Mouse (Mus musculus) lung, embryonic 14.5 days (tissue): Measurements from ENCODE around the gene Slc17a4. TPM values are rescaled to one million over a fixed set of nuclear protein-coding genes. Genes with fewer than 3 reads are reported as not detected.

Source experiments
- ATAC-seq: fragments of 200-750 bp; cut with Nextera tagmentation; 2 replicates; pipeline ENCODE4 v1.8.0; 2017; ENCODE audit warnings: mild to moderate bottlenecking, moderate TSS enrichment, moderate library complexity; ENCODE audit not compliant: insufficient read depth
- DNase-seq: peaks from one replicate; pipeline ENCODE4 v3.0.0-alpha.2; 2015
- H3K27ac ChIP-seq: fragments of 300-500 bp; sonication (generic); 2 replicates; pipeline ENCODE4 v1.5.1; 2014; ENCODE audit warnings: low read depth, mild to moderate bottlenecking, moderate library complexity
- H3K27me3 ChIP-seq: fragments of 300-500 bp; sonication (generic); 2 replicates; pipeline ENCODE4 v1.6.1; 2014; ENCODE audit warnings: low read length, control low read depth; ENCODE audit not compliant: insufficient read depth
- H3K36me3 ChIP-seq: fragments of 300-500 bp; sonication (generic); 2 replicates; pipeline ENCODE4 v1.6.1; 2014; ENCODE audit warnings: control low read depth; ENCODE audit not compliant: insufficient read depth
- H3K4me1 ChIP-seq: fragments of 300-500 bp; sonication (generic); 2 replicates; pipeline ENCODE4 v1.6.1; 2014; ENCODE audit warnings: antibody characterized with exemption, control low read depth; ENCODE audit not compliant: insufficient read depth
- H3K4me2 ChIP-seq: fragments of 300-500 bp; sonication (generic); 2 replicates; pipeline ENCODE4 v1.6.1; 2014; ENCODE audit warnings: mild to moderate bottlenecking
- H3K4me3 ChIP-seq: fragments of 300-500 bp; sonication (generic); 2 replicates; pipeline ENCODE4 v1.5.1; 2014; ENCODE audit warnings: low read depth, low read length
- H3K9ac ChIP-seq: fragments of 300-500 bp; sonication (generic); 2 replicates; pipeline ENCODE4 v1.6.1; 2014
- H3K9me3 ChIP-seq: fragments of 300-500 bp; sonication (generic); 2 replicates; pipeline ENCODE4 v1.6.1; 2016; ENCODE audit warnings: low read depth, low read length, control low read depth
- CTCF ChIP-seq: IDR thresholded peaks from 2 replicates; pipeline ENCODE4 v1.5.1; 2016; ENCODE audit warnings: antibody characterized with exemption, low read depth
- WGBS: fragments of 180-500 bp; shearing (Covaris S2); extraction: QIAGEN DNeasy Blood & Tissue Kit; methylation state at CpG from one replicate; pipeline ENCODE4 v1.1.7; 2014; 5-methylcytosine and 5-hydroxymethylcytosine counted together
- polyA plus RNA-seq: library from polyadenylated mRNA; unstranded; fragments of >200 nt; fragmentation: Nextera tagmentation; extraction: Ambion mirVana; gene quantifications from 2 replicates; pipeline ENCODE4 v1.2.1, GENCODE M21; 2014

Slc17a4 gene
- polyA plus RNA-seq, 1 experiment from 2014 or later = not detected

- Histone ChIP-seq H3K36me3 (no peaks in the 10 kb centered on the region), H3K27ac (no peak overlapping the region), H3K9ac (no peak overlapping the region), H3K4me3 (no peak overlapping the region), H3K27me3 (no peaks in the 10 kb centered on the region), H3K4me2 (no peak overlapping the region), H3K9me3 (no peaks in the 10 kb centered on the region), H3K4me1 (peaks cover 7% of the 10 kb centered on the region; the same call in 1 of the 2 replicates)
- no peak for ATAC-seq
- TF ChIP-seq CTCF = no peak
- no peak for DNase-seq
- 52% methylated on average over 3 of the region's 3 CpGs for WGBS
These were observed 44.8 kb downstream of the Slc17a4 start for GRCm38 (mm10) chr13:23869996-23870395.

DNA sequence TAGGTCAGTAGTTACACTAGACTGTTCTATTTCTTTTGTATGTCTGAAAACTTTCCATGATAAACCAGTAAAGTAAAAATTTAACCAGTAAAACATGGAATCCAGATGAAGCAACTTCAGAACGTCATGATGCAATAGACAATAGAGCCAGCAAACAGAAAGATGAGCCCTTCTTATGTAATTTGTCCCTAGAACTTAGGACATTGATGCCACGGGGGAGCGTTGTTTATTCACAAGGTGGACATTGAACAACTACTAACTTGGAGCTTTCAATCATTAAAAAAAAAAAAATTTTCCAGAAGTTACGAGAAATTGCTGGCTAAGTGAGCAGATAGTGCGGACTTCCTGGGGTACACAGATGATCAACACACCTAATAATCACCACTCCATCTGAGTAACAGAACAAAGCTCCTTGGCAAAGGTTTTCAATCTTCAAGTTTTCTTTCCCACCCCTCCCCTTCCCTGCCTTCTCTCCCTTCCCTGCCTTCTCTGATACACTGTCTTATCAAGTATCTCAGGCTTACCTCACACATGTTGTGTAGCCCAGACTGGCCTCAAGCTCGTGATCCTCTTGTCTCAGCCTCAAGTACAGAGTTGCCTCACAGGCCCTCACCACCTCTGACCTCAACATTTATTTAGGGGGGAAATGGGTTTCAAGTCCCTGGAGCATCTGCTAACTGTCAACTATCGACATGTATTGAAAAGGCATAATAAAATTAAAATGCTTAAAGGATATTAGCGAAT is 45.8 kb downstream of the Slc17a4 start:
- Histone ChIP-seq H3K4me2 (no peak overlapping the region), H3K27me3 (no peaks in the 10 kb centered on the region), H3K36me3 (no peaks in the 10 kb centered on the region), H3K4me1 (peaks cover 7% of the 10 kb centered on the region; the same call in 1 of the 2 replicates), H3K27ac (no peak overlapping the region), H3K4me3 (no peak overlapping the region), H3K9ac (no peak overlapping the region), H3K9me3 (no peaks in the 10 kb centered on the region)
- DNase-seq = no peak
- 82% methylated on average over 8 of the region's 8 CpGs for WGBS
- ATAC-seq = no peak
- no peak for TF ChIP-seq CTCF

- Histone ChIP-seq H3K27me3 (no peaks in the 10 kb centered on the region), H3K27ac (no peak within 1 kb of the TSS), H3K36me3 (no peaks in the 10 kb centered on the region), H3K4me3 (no peak within 1 kb of the TSS), H3K9me3 (no peaks in the 10 kb centered on the region), H3K4me2 (no peak within 1 kb of the TSS), H3K9ac (no peak within 1 kb of the TSS), H3K4me1 (peaks cover 7% of the 10 kb centered on the region; the same call in 1 of the 2 replicates)
- peak; percentile 28 for DNase-seq
- TF ChIP-seq CTCF = no peak
- ATAC-seq = no peak
- WGBS = 84% methylated on average over 7 of the region's 7 CpGs
These were observed 47.4 kb downstream of the Slc17a4 start, which contains the start of gene Slc17a1 for GRCm38 (mm10) chr13:23867405-23867804. TSS of gene Slc17a1 (plus strand) at chr13:23867750.

- Histone ChIP-seq H3K4me1 (peaks cover 7% of the 10 kb centered on the region; the same call in 1 of the 2 replicates), H3K9ac (no peak overlapping the region), H3K4me2 (no peak overlapping the region), H3K4me3 (no peak overlapping the region), H3K9me3 (no peaks in the 10 kb centered on the region), H3K27ac (no peak overlapping the region), H3K36me3 (no peaks in the 10 kb centered on the region), H3K27me3 (no peaks in the 10 kb centered on the region)
- ATAC-seq = no peak
- WGBS = 81% methylated on average over 6 of the region's 6 CpGs
- no peak for TF ChIP-seq CTCF
- no peak for DNase-seq
These were observed 47.8 kb downstream of the Slc17a4 start for GRCm38 (mm10) chr13:23867000-23867399.

DNA sequence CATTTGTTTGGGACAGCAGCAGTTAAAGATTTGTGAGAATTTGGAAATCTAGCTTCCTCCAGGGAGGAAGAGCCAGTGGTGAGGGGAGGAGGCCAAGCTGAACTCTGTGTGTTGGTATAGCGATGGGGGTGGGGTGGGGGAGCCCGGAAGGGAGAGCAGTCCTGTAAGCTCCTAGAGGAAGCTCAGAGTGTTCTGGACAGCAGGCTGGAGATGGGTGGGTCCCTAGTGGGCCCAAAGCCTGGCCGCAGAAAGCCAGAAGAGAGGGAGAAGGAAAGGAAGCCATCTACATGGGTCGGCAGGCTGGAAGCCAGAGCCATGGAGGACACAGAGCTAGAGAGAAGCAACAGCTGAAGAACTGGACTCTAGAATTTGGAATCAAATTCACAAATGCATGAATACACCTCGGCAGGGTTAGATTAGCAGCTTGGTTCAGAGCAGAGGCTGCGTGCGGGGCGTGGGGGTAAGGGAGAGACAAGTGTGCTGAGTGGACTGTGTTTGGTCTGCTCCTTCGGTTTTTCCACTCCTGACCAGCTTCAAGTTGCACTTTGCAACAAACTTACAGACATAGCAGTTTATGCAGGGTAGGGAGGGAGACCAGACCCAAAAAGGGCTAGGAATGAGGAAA is 48.6 kb downstream of the Slc17a4 start:
- Histone ChIP-seq H3K27ac (peak overlapping the region; percentile 46; the same call in 1 of the 2 replicates), H3K36me3 (no peaks in the 10 kb centered on the region), H3K4me1 (peaks cover 7% of the 10 kb centered on the region; the same call in 1 of the 2 replicates), H3K9me3 (no peaks in the 10 kb centered on the region), H3K4me2 (no peak overlapping the region), H3K4me3 (no peak overlapping the region), H3K27me3 (no peaks in the 10 kb centered on the region), H3K9ac (no peak overlapping the region)
- DNase-seq (no peak), ATAC-seq (0 out of 2 replicates have a peak, but pooled peaks have one; percentile 41)
- no peak for TF ChIP-seq CTCF
- WGBS = 57% methylated on average over 9 of the region's 9 CpGs

DNA sequence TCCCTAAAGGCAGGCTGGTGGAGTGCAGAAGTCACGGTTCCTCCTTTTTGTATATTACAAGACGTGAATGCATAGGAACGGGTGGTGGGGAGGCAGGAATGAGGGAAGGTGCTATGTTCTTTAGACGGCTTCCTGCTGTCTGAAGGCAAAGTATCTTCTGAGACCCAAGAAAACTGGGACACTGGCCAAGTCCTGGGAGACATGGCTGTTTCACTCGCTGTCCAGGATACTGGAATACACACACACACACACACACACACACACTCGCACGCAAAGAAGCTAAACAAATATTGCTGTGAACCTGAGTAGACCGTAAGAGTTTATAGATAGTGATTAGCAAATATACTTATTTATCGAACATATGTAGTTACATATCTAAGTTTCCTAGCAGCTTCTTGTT is 50.1 kb downstream of the Slc17a4 start:
- no peak overlapping the region for H3K4me3 ChIP-seq
- ATAC-seq (no peak), DNase-seq (peak; percentile 77)
- peaks cover 7% of the 10 kb centered on the region; the same call in 1 of the 2 replicates for H3K4me1 ChIP-seq
- 44% methylated on average over 9 of the region's 9 CpGs for WGBS
- no peak overlapping the region for H3K9ac ChIP-seq
- H3K4me2 ChIP-seq = no peak overlapping the region
- no peaks in the 10 kb centered on the region for H3K9me3 ChIP-seq
- H3K27me3 ChIP-seq = no peaks in the 10 kb centered on the region
- no peak overlapping the region for H3K27ac ChIP-seq
- no peaks in the 10 kb centered on the region for H3K36me3 ChIP-seq
- TF ChIP-seq CTCF = no peak

GRCm38 (mm10) chr13:23861815-23862214 is 53.0 kb downstream of the Slc17a4 start:
- no peak for DNase-seq
- Histone ChIP-seq H3K9ac (no peak overlapping the region), H3K4me1 (peaks cover 7% of the 10 kb centered on the region; the same call in 1 of the 2 replicates), H3K9me3 (no peaks in the 10 kb centered on the region), H3K4me2 (no peak overlapping the region), H3K27me3 (no peaks in the 10 kb centered on the region), H3K36me3 (no peaks in the 10 kb centered on the region), H3K4me3 (no peak overlapping the region), H3K27ac (no peak overlapping the region)
- ATAC-seq = no peak
- TF ChIP-seq CTCF = no peak
